Mouse (Mus musculus) liver, embryonic 15.5 days (tissue): Measurements from ENCODE around the gene 1110008P14Rik. TPM values are rescaled to one million over a fixed set of nuclear protein-coding genes. Genes with fewer than 3 reads are reported as not detected.
"Not testable (repeated sequence)": the region's sequence is repeated elsewhere in the genome, so short reads cannot be mapped to it uniquely, and the experiment has no call there.

Experiments
- ATAC-seq: fragments of 200-750 bp; cut with Nextera tagmentation; 2 replicates; pipeline ENCODE4 v1.8.0; 2017; ENCODE audit warnings: moderate number of reproducible peaks, mild to moderate bottlenecking, moderate library complexity; ENCODE audit not compliant: insufficient read depth
- H3K27ac ChIP-seq: fragments of 300-500 bp; sonication (generic); replicated peaks from 2 replicates; pipeline ENCODE4 v1.5.1; 2015; ENCODE audit warnings: mild to moderate bottlenecking, inconsistent platforms
- H3K27me3 ChIP-seq: fragments of 300-500 bp; sonication (generic); 2 replicates; pipeline ENCODE4 v1.6.1; 2015; ENCODE audit warnings: mild to moderate bottlenecking, inconsistent platforms
- H3K36me3 ChIP-seq: fragments of 300-500 bp; sonication (generic); replicated peaks from 2 replicates; pipeline ENCODE4 v1.6.1; 2015; ENCODE audit warnings: moderate library complexity, mild to moderate bottlenecking, inconsistent platforms
- H3K4me1 ChIP-seq: fragments of 300-500 bp; sonication (generic); replicated peaks from 2 replicates; pipeline ENCODE4 v1.6.1; 2015; ENCODE audit warnings: inconsistent platforms
- H3K4me2 ChIP-seq: fragments of 300-500 bp; sonication (generic); 2 replicates; pipeline ENCODE4 v1.6.1; 2015; ENCODE audit warnings: moderate library complexity, mild to moderate bottlenecking, inconsistent platforms
- H3K4me3 ChIP-seq: fragments of 300-500 bp; sonication (generic); replicated peaks from 2 replicates; pipeline ENCODE4 v1.5.1; 2015; ENCODE audit warnings: mild to moderate bottlenecking, inconsistent platforms
- H3K9ac ChIP-seq: fragments of 300-500 bp; sonication (generic); 2 replicates; pipeline ENCODE4 v1.6.1; 2015; ENCODE audit warnings: moderate library complexity, mild to moderate bottlenecking, inconsistent platforms
- H3K9me3 ChIP-seq: fragments of 300-500 bp; sonication (generic); replicated peaks from 2 replicates; pipeline ENCODE4 v1.6.1; 2016; ENCODE audit warnings: inconsistent platforms
- WGBS: fragments of 180-500 bp; shearing (Covaris S2); methylation state at CpG from one replicate; pipeline ENCODE4 v1.1.7; 2015; ENCODE audit warnings: mixed read lengths; ENCODE audit not compliant: insufficient replicate concordance; 5-methylcytosine and 5-hydroxymethylcytosine counted together
- polyA plus RNA-seq: library from polyadenylated mRNA; unstranded; fragments of >200 nt; fragmentation: Nextera tagmentation; extraction: Ambion mirVana; gene quantifications from 2 replicates; pipeline ENCODE4 v1.2.1, GENCODE M21; 2015

The 1110008P14Rik gene
- polyA plus RNA-seq, 1 experiment from 2014 or later, result 29.0 TPM

GRCm38 (mm10) chr2:32362817-32363340 is 18.9 kb downstream of the 1110008P14Rik start:
- Histone ChIP-seq H3K36me3 (peaks cover 27% of the 10 kb centered on the region), H3K9me3 (no peaks in the 10 kb centered on the region), H3K27ac (peak overlapping the region; percentile 95), H3K27me3 (peaks cover 4% of the 10 kb centered on the region; the same call in 1 of the 2 replicates), H3K4me3 (peak overlapping the region; percentile 90), H3K4me1 (peaks cover 42% of the 10 kb centered on the region), H3K9ac (peak overlapping the region; percentile 91), H3K4me2 (peak overlapping the region; percentile 93)
- under 1% methylated on average over 53 of the region's 53 CpGs for WGBS
- ATAC-seq, result peak; percentile 81

GRCm38 (mm10) chr2:32362274-32362673 is 19.5 kb downstream of the 1110008P14Rik start:
- not testable (repeated sequence) for ATAC-seq, H3K27me3 ChIP-seq, H3K9me3 ChIP-seq
- Histone ChIP-seq H3K4me2 (peak overlapping the region; percentile 93), H3K27ac (peak overlapping the region; percentile 95), H3K4me1 (peaks cover 42% of the 10 kb centered on the region), H3K4me3 (peak overlapping the region; percentile 90), H3K9ac (peak overlapping the region; percentile 91), H3K36me3 (peaks cover 21% of the 10 kb centered on the region)
- WGBS, result 16% methylated on average over 5 of the region's 5 CpGs

- Histone ChIP-seq H3K36me3 (peaks cover 13% of the 10 kb centered on the region), H3K9me3 (no peaks in the 10 kb centered on the region), H3K4me2 (peak overlapping the region; percentile 93), H3K9ac (peak overlapping the region; percentile 72), H3K27me3 (peaks cover 8% of the 10 kb centered on the region), H3K4me1 (peaks cover 42% of the 10 kb centered on the region), H3K4me3 (peak overlapping the region; percentile 90), H3K27ac (peak overlapping the region; percentile 84)
- peak; percentile 65 for ATAC-seq
- WGBS, result under 1% methylated on average over 24 of the region's 24 CpGs
Measured at GRCm38 (mm10) chr2:32361437-32361836, 20.3 kb downstream of the 1110008P14Rik start.

- H3K27ac ChIP-seq, result peak overlapping the region; percentile 84
- H3K9ac ChIP-seq, result peak overlapping the region; percentile 72
- peak overlapping the region; percentile 90 for H3K4me3 ChIP-seq
- H3K36me3 ChIP-seq, result peaks cover 12% of the 10 kb centered on the region
- H3K4me2 ChIP-seq, result peak overlapping the region; percentile 93
- H3K9me3 ChIP-seq, result no peaks in the 10 kb centered on the region
- peaks cover 44% of the 10 kb centered on the region for H3K4me1 ChIP-seq
- 8% methylated on average over 14 of the region's 14 CpGs for WGBS
- H3K27me3 ChIP-seq, result peaks cover 12% of the 10 kb centered on the region
- ATAC-seq, result no peak
Measured at GRCm38 (mm10) chr2:32360741-32361140, 21.0 kb downstream of the 1110008P14Rik start.

- H3K4me3 ChIP-seq, result no peak overlapping the region
Measured at GRCm38 (mm10) chr2:32358381-32358780, 23.4 kb downstream of the 1110008P14Rik start.

GRCm38 (mm10) chr2:32357710-32358109 is 24.0 kb downstream of the 1110008P14Rik start:
- Histone ChIP-seq H3K4me1 (peaks cover 46% of the 10 kb centered on the region), H3K27ac (no peak overlapping the region), H3K9ac (no peak overlapping the region), H3K36me3 (no peaks in the 10 kb centered on the region), H3K4me2 (no peak overlapping the region), H3K27me3 (peaks cover 21% of the 10 kb centered on the region), H3K9me3 (no peaks in the 10 kb centered on the region), H3K4me3 (no peak overlapping the region)
- 50% methylated on average over 3 of the region's 3 CpGs for WGBS
- ATAC-seq, result no peak

More at GRCm38 (mm10) chr2:32358381-32358780, 23.4 kb downstream of the 1110008P14Rik start:
- Histone ChIP-seq H3K4me2 (no peak overlapping the region), H3K27me3 (peaks cover 14% of the 10 kb centered on the region), H3K36me3 (no peaks in the 10 kb centered on the region), H3K27ac (no peak overlapping the region), H3K9ac (no peak overlapping the region), H3K4me1 (peaks cover 43% of the 10 kb centered on the region), H3K9me3 (no peaks in the 10 kb centered on the region)
- no peak for ATAC-seq
- WGBS, result 59% methylated on average over 10 of the region's 10 CpGs

GRCm38 (mm10) chr2:32356216-32356615 is 25.5 kb downstream of the 1110008P14Rik start:
- Histone ChIP-seq H3K27me3 (peaks cover 36% of the 10 kb centered on the region), H3K4me3 (no peak overlapping the region), H3K36me3 (no peaks in the 10 kb centered on the region), H3K9ac (no peak overlapping the region), H3K4me1 (peaks cover 38% of the 10 kb centered on the region), H3K27ac (no peak overlapping the region), H3K9me3 (no peaks in the 10 kb centered on the region), H3K4me2 (no peak overlapping the region)
- no peak for ATAC-seq
- WGBS, result 69% methylated on average over 10 of the region's 10 CpGs

- Histone ChIP-seq H3K36me3 (no peaks in the 10 kb centered on the region), H3K27ac (peak overlapping the region; percentile 35), H3K9me3 (no peaks in the 10 kb centered on the region), H3K4me1 (peaks cover 32% of the 10 kb centered on the region), H3K27me3 (peaks cover 50% of the 10 kb centered on the region), H3K4me2 (no peak overlapping the region), H3K4me3 (no peak overlapping the region), H3K9ac (no peak overlapping the region)
- ATAC-seq, result no peak
- WGBS, result 73% methylated on average over 3 of the region's 3 CpGs
Measured at GRCm38 (mm10) chr2:32354336-32354895, 27.3 kb downstream of the 1110008P14Rik start.

- 39% methylated on average over 6 of the region's 6 CpGs for WGBS
- no peak overlapping the region for H3K9ac ChIP-seq
- peak overlapping the region; percentile 35 for H3K27ac ChIP-seq
- H3K4me1 ChIP-seq, result peaks cover 32% of the 10 kb centered on the region
- peak overlapping the region; percentile 90; the same call in 1 of the 2 replicates for H3K4me2 ChIP-seq
- H3K27me3 ChIP-seq, result peaks cover 56% of the 10 kb centered on the region
- H3K36me3 ChIP-seq, result no peaks in the 10 kb centered on the region
- no peak for ATAC-seq
- H3K9me3 ChIP-seq, result no peaks in the 10 kb centered on the region
- no peak overlapping the region for H3K4me3 ChIP-seq
Measured at GRCm38 (mm10) chr2:32353836-32354235, 27.9 kb downstream of the 1110008P14Rik start.

GRCm38 (mm10) chr2:32353007-32353542 is 28.7 kb downstream of the 1110008P14Rik start, which contains the start of gene Dnm1:
Gene Dnm1 (minus strand): TSS chr2:32353338.
- Histone ChIP-seq H3K27me3 (peaks cover 63% of the 10 kb centered on the region), H3K27ac (peak within 1 kb of the TSS; percentile 35), H3K9ac (0 out of 2 replicates have a peak within 1 kb of the TSS, but pooled peaks have one; percentile 46), H3K4me1 (peaks cover 32% of the 10 kb centered on the region), H3K9me3 (no peaks in the 10 kb centered on the region), H3K36me3 (no peaks in the 10 kb centered on the region), H3K4me3 (peak within 1 kb of the TSS; percentile 55), H3K4me2 (peak within 1 kb of the TSS; percentile 90)
- ATAC-seq, result peak; percentile 58; the same call in 1 of the 2 replicates
- WGBS, result under 1% methylated on average over 63 of the region's 63 CpGs
